Mouse (Mus musculus) liver, postnatal 0 days (tissue): Measurements from ENCODE around the gene Bsdc1. TPM values are rescaled to one million over a fixed set of nuclear protein-coding genes. Genes with fewer than 3 reads are reported as not detected.
"Not testable (repeated sequence)": the region's sequence is repeated elsewhere in the genome, so short reads cannot be mapped to it uniquely, and the experiment has no call there.

ENCODE experiments used
- ATAC-seq: fragments of 200-750 bp; cut with Nextera tagmentation; 2 replicates; pipeline ENCODE4 v1.8.0; 2017; ENCODE audit warnings: mild to moderate bottlenecking, moderate library complexity
- DNase-seq: peaks from one replicate; pipeline ENCODE4 v3.0.0-alpha.2; 2016
- H3K27ac ChIP-seq: fragments of 300-500 bp; sonication (generic); 2 replicates; pipeline ENCODE4 v1.5.1; 2014; ENCODE audit warnings: antibody characterized with exemption, moderate library complexity, mild to moderate bottlenecking, low read depth
- H3K27me3 ChIP-seq: fragments of 300-500 bp; sonication (generic); 2 replicates; pipeline ENCODE4 v1.6.1; 2014; ENCODE audit warnings: low read length, control low read depth, mixed read lengths; ENCODE audit not compliant: insufficient read depth
- H3K36me3 ChIP-seq: fragments of 300-500 bp; sonication (generic); replicated peaks from 2 replicates; pipeline ENCODE4 v1.6.1; 2014; ENCODE audit warnings: mild to moderate bottlenecking, control low read depth, low read length, moderate library complexity, mixed read lengths; ENCODE audit not compliant: insufficient read depth
- H3K4me1 ChIP-seq: fragments of 300-500 bp; sonication (generic); 2 replicates; pipeline ENCODE4 v1.6.1; 2014; ENCODE audit warnings: antibody characterized with exemption, mild to moderate bottlenecking, control low read depth; ENCODE audit not compliant: insufficient read depth
- H3K4me2 ChIP-seq: fragments of 300-500 bp; sonication (generic); 2 replicates; pipeline ENCODE4 v1.6.1; 2014; ENCODE audit warnings: low read depth, mild to moderate bottlenecking, low read length, moderate library complexity, mixed read lengths
- H3K4me3 ChIP-seq: fragments of 300-500 bp; sonication (generic); 2 replicates; pipeline ENCODE4 v1.5.1; 2014; ENCODE audit warnings: low read depth, low read length
- H3K9ac ChIP-seq: fragments of 300-500 bp; sonication (generic); replicated peaks from 2 replicates; pipeline ENCODE4 v1.6.1; 2014; ENCODE audit warnings: mild to moderate bottlenecking, moderate library complexity
- H3K9me3 ChIP-seq: fragments of 300-500 bp; sonication (generic); 2 replicates; pipeline ENCODE4 v1.6.1; 2016; ENCODE audit warnings: mild to moderate bottlenecking, control low read depth, low read length, mixed read lengths
- CTCF ChIP-seq: sonication (generic); IDR thresholded peaks from 2 replicates; pipeline ENCODE4 v1.5.1; 2016; ENCODE audit warnings: antibody characterized with exemption, low read depth
- EP300 ChIP-seq: IDR thresholded peaks from 2 replicates; pipeline ENCODE4 v1.6.1; 2016; ENCODE audit warnings: antibody characterized with exemption, low read depth, mild to moderate bottlenecking
- WGBS: fragments of 180-500 bp; shearing (Covaris S2); extraction: QIAGEN DNeasy Blood & Tissue Kit; methylation state at CpG from one replicate; pipeline ENCODE4 v1.1.7; 2014; ENCODE audit not compliant: insufficient replicate concordance; 5-methylcytosine and 5-hydroxymethylcytosine counted together
- polyA plus RNA-seq: library from polyadenylated mRNA; unstranded; fragments of >200 nt; fragmentation: Nextera tagmentation; extraction: Ambion mirVana; gene quantifications from 2 replicates; pipeline ENCODE4 v1.2.1, GENCODE M21; 2015

The Bsdc1 gene
- polyA plus RNA-seq, 1 experiment from 2014 or later = 37.4 TPM

GRCm38 (mm10) chr4:129514300-129514898 lies 53.0 kb downstream of the Bsdc1 start:
- WGBS = 1% methylated on average over 33 of the region's 35 CpGs
- peak overlapping the region; percentile 75 for H3K27ac ChIP-seq
- no peaks in the 10 kb centered on the region for H3K9me3 ChIP-seq
- H3K36me3 ChIP-seq = peaks cover 22% of the 10 kb centered on the region
- peak overlapping the region; percentile 82 for H3K9ac ChIP-seq
- TF ChIP-seq EP300 (no peak), CTCF (peak; percentile 87)
- peak overlapping the region; percentile 94 for H3K4me2 ChIP-seq
- DNase-seq (peak; percentile 80), ATAC-seq (peak; percentile 67)
- peaks cover 14% of the 10 kb centered on the region for H3K4me1 ChIP-seq
- peak overlapping the region; percentile 76 for H3K4me3 ChIP-seq
- peaks cover 8% of the 10 kb centered on the region; the same call in 1 of the 2 replicates for H3K27me3 ChIP-seq

GRCm38 (mm10) chr4:129516925-129517324 lies 55.5 kb downstream of the Bsdc1 start:
- no peak overlapping the region for H3K9ac ChIP-seq
- H3K4me2 ChIP-seq = no peak overlapping the region
- H3K4me1 ChIP-seq = peaks cover 12% of the 10 kb centered on the region
- peaks cover 8% of the 10 kb centered on the region; the same call in 1 of the 2 replicates for H3K27me3 ChIP-seq
- ATAC-seq (no peak), DNase-seq (no peak)
- no peak for TF ChIP-seq EP300
- TF ChIP-seq CTCF = no peak
- H3K36me3 ChIP-seq = peaks cover 44% of the 10 kb centered on the region
- H3K4me3 ChIP-seq = no peak overlapping the region
- WGBS = 66% methylated on average over 2 of the region's 2 CpGs
- no peak overlapping the region for H3K27ac ChIP-seq
- H3K9me3 ChIP-seq = no peaks in the 10 kb centered on the region

- Histone ChIP-seq H3K36me3 (peaks cover 58% of the 10 kb centered on the region), H3K4me3 (no peak overlapping the region), H3K4me2 (no peak overlapping the region), H3K9me3 (no peaks in the 10 kb centered on the region), H3K27me3 (peaks cover 4% of the 10 kb centered on the region; the same call in 1 of the 2 replicates), H3K27ac (no peak overlapping the region), H3K9ac (no peak overlapping the region), H3K4me1 (peaks cover 11% of the 10 kb centered on the region)
- TF ChIP-seq EP300 (no peak), CTCF (no peak)
- ATAC-seq = no peak
- 87% methylated on average over 8 of the region's 8 CpGs for WGBS
- DNase-seq = no peak
Observed at GRCm38 (mm10) chr4:129518519-129518918, 57.1 kb downstream of the Bsdc1 start.

- DNase-seq (no peak), ATAC-seq (no peak)
- no peak overlapping the region for H3K4me3 ChIP-seq
- no peaks in the 10 kb centered on the region for H3K27me3 ChIP-seq
- WGBS = 82% methylated on average over 5 of the region's 5 CpGs
- H3K9me3 ChIP-seq = no peaks in the 10 kb centered on the region
- peaks cover 7% of the 10 kb centered on the region; the same call in 1 of the 2 replicates for H3K4me1 ChIP-seq
- no peak overlapping the region for H3K4me2 ChIP-seq
- no peak overlapping the region for H3K27ac ChIP-seq
- peaks cover 77% of the 10 kb centered on the region for H3K36me3 ChIP-seq
- TF ChIP-seq EP300 (no peak), CTCF (no peak)
- no peak overlapping the region for H3K9ac ChIP-seq
Observed at GRCm38 (mm10) chr4:129525338-129525737, 64.0 kb downstream of the Bsdc1 start.

- TF ChIP-seq EP300 = no peak
- TF ChIP-seq CTCF = no peak
- H3K27me3 ChIP-seq = no peaks in the 10 kb centered on the region
- H3K4me3 ChIP-seq = no peak overlapping the region
- H3K9me3 ChIP-seq = no peaks in the 10 kb centered on the region
- H3K4me1 ChIP-seq = peaks cover 7% of the 10 kb centered on the region; the same call in 1 of the 2 replicates
- no peak overlapping the region for H3K4me2 ChIP-seq
- DNase-seq (no peak), ATAC-seq (no peak)
- no peak overlapping the region for H3K9ac ChIP-seq
- 70% methylated on average over 3 of the region's 3 CpGs for WGBS
- no peak overlapping the region for H3K27ac ChIP-seq
- H3K36me3 ChIP-seq = peaks cover 75% of the 10 kb centered on the region
Observed at GRCm38 (mm10) chr4:129525889-129526288, 64.5 kb downstream of the Bsdc1 start.

- H3K27ac ChIP-seq, H3K9me3 ChIP-seq, ATAC-seq, H3K4me3 ChIP-seq, H3K4me2 ChIP-seq, H3K9ac ChIP-seq, H3K27me3 ChIP-seq, H3K4me1 ChIP-seq, DNase-seq: not testable (repeated sequence)
- WGBS = 85% methylated on average over 5 of the region's 6 CpGs
- peaks cover 66% of the 10 kb centered on the region for H3K36me3 ChIP-seq
Observed at GRCm38 (mm10) chr4:129528901-129529300, 67.5 kb downstream of the Bsdc1 start.

Other genes with a start within 250 kb of the Bsdc1 start
- 1.4 and 1.8 TPM in 2 replicates for gene C77080, start 200.2 kb upstream of the Bsdc1 start, polyA plus RNA-seq
- gene Sync, start 174.0 kb upstream of the Bsdc1 start, polyA plus RNA-seq = 0.15 TPM in 1 of 2 replicates, not detected in the other
- gene Rbbp4, start 126.2 kb upstream of the Bsdc1 start, polyA plus RNA-seq = 163 and 167 TPM in 2 replicates
- 32.2 and 34.2 TPM in 2 replicates for gene Zbtb8os, start 125.9 kb upstream of the Bsdc1 start, polyA plus RNA-seq
- gene Zbtb8a, start 83.5 kb upstream of the Bsdc1 start, polyA plus RNA-seq = 1.9 and 2.3 TPM in 2 replicates
- 0.40 and 0.55 TPM in 2 replicates for gene Zbtb8b, start 20.7 kb upstream of the Bsdc1 start, polyA plus RNA-seq
- 0.11 and 0.14 TPM in 2 replicates for gene Tssk3, start 29.4 kb downstream of the Bsdc1 start, polyA plus RNA-seq
- gene Fam229a, start 29.6 kb downstream of the Bsdc1 start, polyA plus RNA-seq = 0.41 and 0.88 TPM in 2 replicates
- gene Marcksl1, start 52.0 kb downstream of the Bsdc1 start, polyA plus RNA-seq = 42.7 and 46.9 TPM in 2 replicates
- gene Hdac1, start 81.1 kb downstream of the Bsdc1 start, polyA plus RNA-seq = 54.9 and 59.0 TPM in 2 replicates
- 3.3 and 3.4 TPM in 2 replicates for gene Lck, start 112.1 kb downstream of the Bsdc1 start, polyA plus RNA-seq
- 13.1 and 15.0 TPM in 2 replicates for gene Fam167b, start 117.0 kb downstream of the Bsdc1 start, polyA plus RNA-seq
- 119 and 125 TPM in 2 replicates for gene Eif3i, start 139.1 kb downstream of the Bsdc1 start, polyA plus RNA-seq
- 81.7 and 93.9 TPM in 2 replicates for gene Tmem234, start 139.1 kb downstream of the Bsdc1 start, polyA plus RNA-seq
- gene Dcdc2b, start 152.7 kb downstream of the Bsdc1 start, polyA plus RNA-seq = 0.54 and 0.71 TPM in 2 replicates
- gene Iqcc, start 157.5 kb downstream of the Bsdc1 start, polyA plus RNA-seq = 5.2 and 8.2 TPM in 2 replicates
- 13.1 and 15.7 TPM in 2 replicates for gene Ccdc28b, start 162.4 kb downstream of the Bsdc1 start, polyA plus RNA-seq
- gene Txlna, start 179.5 kb downstream of the Bsdc1 start, polyA plus RNA-seq = 12.5 and 14.0 TPM in 2 replicates
- 3.3 and 3.7 TPM in 2 replicates for gene Kpna6, start 211.2 kb downstream of the Bsdc1 start, polyA plus RNA-seq
- 2.2 and 2.3 TPM in 2 replicates for gene Tmem39b, start 235.3 kb downstream of the Bsdc1 start, polyA plus RNA-seq